Mouse (Mus musculus): ENCODE data around the gene Magix.

DNA sequence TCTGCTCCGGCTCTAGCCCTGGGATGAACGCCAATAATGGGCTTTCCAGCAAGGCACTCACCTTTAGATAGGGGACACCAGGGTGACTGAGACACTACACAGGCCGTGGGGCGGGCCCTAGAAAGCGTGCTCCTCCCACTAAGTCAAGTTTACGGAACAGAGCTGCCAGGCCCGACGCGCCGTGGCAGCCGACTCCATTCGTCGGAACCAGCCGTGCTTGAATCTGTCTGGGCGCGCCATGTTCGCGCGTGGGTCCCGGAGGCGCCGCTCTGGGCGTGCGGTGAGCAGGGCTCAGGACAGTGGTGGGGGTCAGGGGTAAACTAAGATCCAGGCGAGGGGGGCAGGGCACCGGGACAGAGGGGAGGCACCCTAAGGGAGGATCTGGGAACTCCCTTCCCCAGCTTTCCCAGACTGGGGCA lies 23.8 kb downstream of the Magix start, which contains the start of gene Prickle3:
- TF ChIP-seq POLR2A (IDR thresholded peaks at IDR 0.05; ENCODE audit: control insufficient read depth, low read depth, low read length) (no peak), CTCF (IDR thresholded peaks at IDR 0.05; ENCODE audit: control insufficient read depth, insufficient read depth, insufficient replicate concordance, low read depth, low read length) (no peak)
